Mouse (Mus musculus): ENCODE data around the gene Auts2. TPM values are rescaled to one million over a fixed set of nuclear protein-coding genes. Genes with fewer than 3 reads are reported as not detected.

The Auts2 gene
- total and polyA plus RNA-seq, 3 experiments: not detected

DNA sequence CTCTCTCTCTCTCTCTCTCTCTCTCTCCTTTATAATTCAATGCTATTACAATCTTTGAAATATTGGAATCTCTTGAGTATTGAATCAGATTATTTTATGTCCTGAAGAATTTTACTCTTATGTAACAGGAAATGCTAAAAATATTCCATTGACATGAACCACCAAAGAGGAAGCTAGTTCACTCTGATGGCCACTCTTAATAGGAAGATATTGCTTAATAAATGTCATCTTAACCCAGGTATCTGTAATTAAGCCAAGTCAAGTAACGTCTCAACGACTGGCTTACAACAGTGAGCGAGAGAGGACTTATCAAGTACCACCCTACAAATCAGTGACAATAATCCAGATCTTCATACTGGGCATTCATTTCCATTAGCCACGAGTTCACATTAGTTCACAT is 440.7 kb downstream of the Auts2 start:
- dilution Hi-C loops (cut with MboI; ENCODE audit: extremely low pct_ligation_motif_present, extremely low pct_unique_long_range_greater_than_20kb, low sequenced_read_pairs): no loop called here
- no peak overlapping the region for H3K9ac ChIP-seq (ENCODE audit: insufficient read depth, low read depth)
- H3K36me3 ChIP-seq (replicated peaks in 1 of 2; ENCODE audit: control insufficient read depth in 1 of 2, insufficient read depth in 1 of 2, low read length in 1 of 2): no peaks in the 10 kb centered on the region
- H3K4me1 ChIP-seq (ENCODE audit: control insufficient read depth in 1 of 2, insufficient read depth in 2 of 2): no peaks in the 10 kb centered on the region
- H3K27ac ChIP-seq (ENCODE audit: insufficient read depth, low read depth): no peak overlapping the region
- no peak for DNase-seq (ENCODE audit: extremely low read depth)
- no peaks in the 10 kb centered on the region for H3K27me3 ChIP-seq (replicated peaks)
- H3K9me3 ChIP-seq (replicated peaks; ENCODE audit: low read length): peaks cover 77% of the 10 kb centered on the region
- H3K4me3 ChIP-seq (replicated peaks in 1 of 3; ENCODE audit: low read depth in 2 of 3, low read length in 2 of 3, poor library complexity in 1 of 3): no peak overlapping the region
- no peak overlapping the region for H3K4me2 ChIP-seq (ENCODE audit: insufficient read depth, low read depth, poor library complexity, severe bottlenecking)
- no peak for TF ChIP-seq POLR2A (IDR thresholded peaks at IDR 0.05; ENCODE audit: low read depth, low read length)
- TF ChIP-seq SIN3A (IDR thresholded peaks at IDR 0.05; ENCODE audit: low read length): no peak
- no peak for TF ChIP-seq USF1 (IDR thresholded peaks at IDR 0.05; ENCODE audit: low read depth, low read length)
- TF ChIP-seq CHD2 (IDR thresholded peaks at IDR 0.05; ENCODE audit: low read length): no peak
- TF ChIP-seq RCOR1 (conservative IDR thresholded peaks at IDR 0.05; ENCODE audit: low read depth, low read length): no peak
- TF ChIP-seq CTCF (conservative IDR thresholded peaks at IDR 0.05 in 1 of 2, IDR thresholded peaks at IDR 0.05 in 1 of 2; ENCODE audit: low read depth in 2 of 2, low read length in 2 of 2): no peak
- TF ChIP-seq JUN (IDR thresholded peaks at IDR 0.05; ENCODE audit: insufficient read depth, low read depth, low read length): no peak
- TF ChIP-seq JUND (conservative IDR thresholded peaks at IDR 0.05; ENCODE audit: low read depth, low read length): no peak
- TF ChIP-seq RAD21 (IDR thresholded peaks at IDR 0.05; ENCODE audit: low read depth, low read length): no peak
- TF ChIP-seq ZMIZ1 (IDR thresholded peaks at IDR 0.05; ENCODE audit: low read depth, low read length): no peak
- TF ChIP-seq ZC3H11A (IDR thresholded peaks at IDR 0.05; ENCODE audit: low read depth, low read length): no peak
- TF ChIP-seq MEF2A (IDR thresholded peaks at IDR 0.05; ENCODE audit: borderline replicate concordance, low read depth, low read length): no peak
- no peak for TF ChIP-seq PAX5 (IDR thresholded peaks at IDR 0.05; ENCODE audit: low read length)
- TF ChIP-seq MXI1 (IDR thresholded peaks at IDR 0.05; ENCODE audit: low read depth, low read length): no peak
- in situ Hi-C loops (cut with MboI; ENCODE audit: low pct_ligation_motif_present, low pct_unique_long_range_greater_than_20kb, low sequenced_read_pairs): no loop called here
- no peaks in the 10 kb centered on the region for H3K79me2 ChIP-seq (replicated peaks; ENCODE audit: control insufficient read depth, extremely low read depth, insufficient read depth, poor library complexity, severe bottlenecking)

GRCm38 (mm10) chr5:132098461-132098860 is 444.7 kb downstream of the Auts2 start:
- no peak overlapping the region for H3K4me3 ChIP-seq (replicated peaks in 1 of 3; ENCODE audit: low read depth in 2 of 3, low read length in 2 of 3, poor library complexity in 1 of 3)
- H3K9me3 ChIP-seq (replicated peaks; ENCODE audit: low read length): peaks cover 63% of the 10 kb centered on the region
- no peaks in the 10 kb centered on the region for H3K27me3 ChIP-seq (replicated peaks)
- no peak overlapping the region for H3K9ac ChIP-seq (ENCODE audit: insufficient read depth, low read depth)
- no peaks in the 10 kb centered on the region for H3K4me1 ChIP-seq (ENCODE audit: control insufficient read depth in 1 of 2, insufficient read depth in 2 of 2)
- no peak for DNase-seq (ENCODE audit: extremely low read depth)
- no peaks in the 10 kb centered on the region for H3K36me3 ChIP-seq (replicated peaks in 1 of 2; ENCODE audit: control insufficient read depth in 1 of 2, insufficient read depth in 1 of 2, low read length in 1 of 2)
- TF ChIP-seq MAFK (IDR thresholded peaks at IDR 0.05; ENCODE audit: insufficient replicate concordance, low read length): no peak
- no peak for TF ChIP-seq MYC (IDR thresholded peaks at IDR 0.05; ENCODE audit: low read depth, low read length)
- no peak for TF ChIP-seq ZC3H11A (IDR thresholded peaks at IDR 0.05; ENCODE audit: low read depth, low read length)
- no peak for TF ChIP-seq MEF2A (IDR thresholded peaks at IDR 0.05; ENCODE audit: borderline replicate concordance, low read depth, low read length)
- TF ChIP-seq GABPA (IDR thresholded peaks at IDR 0.05; ENCODE audit: insufficient replicate concordance, low read depth, low read length): no peak
- TF ChIP-seq ETS1 (conservative IDR thresholded peaks at IDR 0.05; ENCODE audit: low read depth, low read length): no peak
- TF ChIP-seq PAX5 (IDR thresholded peaks at IDR 0.05; ENCODE audit: low read length): no peak
- no peak for TF ChIP-seq POLR2A (IDR thresholded peaks at IDR 0.05; ENCODE audit: low read depth, low read length)
- TF ChIP-seq POLR2AphosphoS2 (IDR thresholded peaks at IDR 0.05; ENCODE audit: low read depth, low read length): no peak
- TF ChIP-seq SIN3A (IDR thresholded peaks at IDR 0.05; ENCODE audit: low read length): no peak
- no peak for TF ChIP-seq ZMIZ1 (IDR thresholded peaks at IDR 0.05; ENCODE audit: low read depth, low read length)
- no peak for TF ChIP-seq NELFE (IDR thresholded peaks at IDR 0.05; ENCODE audit: low read depth, low read length)
- TF ChIP-seq JUND (conservative IDR thresholded peaks at IDR 0.05; ENCODE audit: low read depth, low read length): no peak
- TF ChIP-seq KAT2A (IDR thresholded peaks at IDR 0.05; ENCODE audit: insufficient replicate concordance, low read length): no peak
- no peak for TF ChIP-seq MAX (IDR thresholded peaks at IDR 0.05; ENCODE audit: low read length)
- no peak for TF ChIP-seq CHD2 (IDR thresholded peaks at IDR 0.05; ENCODE audit: low read length)
- no peak for TF ChIP-seq RAD21 (IDR thresholded peaks at IDR 0.05; ENCODE audit: low read depth, low read length)
- no peak for TF ChIP-seq TCF12 (IDR thresholded peaks at IDR 0.05; ENCODE audit: low read depth, low read length)
- no peak for TF ChIP-seq SMC3 (IDR thresholded peaks at IDR 0.05; ENCODE audit: low read depth, low read length)
- no peak for TF ChIP-seq USF2 (conservative IDR thresholded peaks at IDR 0.05; ENCODE audit: low read depth, low read length)
- in situ Hi-C loops (cut with MboI; ENCODE audit: low pct_ligation_motif_present, low pct_unique_long_range_greater_than_20kb, low sequenced_read_pairs): no loop called here
- no peaks in the 10 kb centered on the region for H3K79me2 ChIP-seq (replicated peaks; ENCODE audit: control insufficient read depth, extremely low read depth, insufficient read depth, poor library complexity, severe bottlenecking)
- no peak overlapping the region for H3K4me2 ChIP-seq (ENCODE audit: insufficient read depth, low read depth, poor library complexity, severe bottlenecking)
- H3K27ac ChIP-seq (ENCODE audit: insufficient read depth, low read depth): no peak overlapping the region
- dilution Hi-C loops (cut with MboI; ENCODE audit: extremely low pct_ligation_motif_present, extremely low pct_unique_long_range_greater_than_20kb, low sequenced_read_pairs): no loop called here

All from CH12.LX (cell line).